Mouse (Mus musculus): Measurements from ENCODE around the gene Slc25a43.
A peak's percentile ranks its signal among the peaks of the same experiment; 100 is the strongest.

Slc25a43 gene

GRCm38 (mm10) chrX:36807360-36808317 is 64.2 kb downstream of the Slc25a43 start:
- H3K4me1 ChIP-seq (replicated peaks; ENCODE audit: low read depth, low read length), result peaks cover 72% of the 10 kb centered on the region
- peak overlapping the region; percentile 62 for H3K4me3 ChIP-seq (replicated peaks; ENCODE audit: low read length)
- TF ChIP-seq CTCF (conservative IDR thresholded peaks at IDR 0.05; ENCODE audit: low read length), result peak; percentile 50
- TF ChIP-seq NANOG (IDR thresholded peaks at IDR 0.05; ENCODE audit: borderline replicate concordance, low read length), result no peak
- no peaks in the 10 kb centered on the region for H3K27me3 ChIP-seq (ENCODE audit: insufficient read depth, low read length)
- no peaks in the 10 kb centered on the region for H3K9me3 ChIP-seq (ENCODE audit: low read length)
- no peaks in the 10 kb centered on the region for H3K36me3 ChIP-seq (ENCODE audit: insufficient read depth, low read length)

DNA sequence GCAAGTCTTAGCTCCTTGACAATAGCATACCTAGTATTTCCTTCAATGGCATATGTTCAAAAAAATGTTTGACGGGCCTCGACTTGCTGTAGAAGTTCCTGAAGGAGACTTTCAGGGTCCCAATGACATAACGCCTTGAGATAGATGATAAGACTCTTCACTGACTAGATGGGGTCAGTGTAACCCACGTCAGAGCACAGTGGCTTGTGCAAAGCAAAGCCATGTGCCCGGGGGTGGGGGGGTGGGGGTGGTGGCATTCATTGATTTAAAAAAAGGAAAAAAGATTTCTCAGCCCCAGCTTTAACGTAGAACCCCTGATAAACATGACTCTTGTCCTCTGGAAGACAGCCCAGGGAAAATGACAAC is 64.8 kb downstream of the Slc25a43 start:
- Histone ChIP-seq H3K4me1 (replicated peaks; ENCODE audit: low read depth, low read length) (peaks cover 71% of the 10 kb centered on the region), H3K4me3 (replicated peaks; ENCODE audit: low read length) (peak overlapping the region; percentile 39; the same call in 1 of the 2 replicates), H3K27me3 (ENCODE audit: insufficient read depth, low read length) (no peaks in the 10 kb centered on the region), H3K36me3 (ENCODE audit: insufficient read depth, low read length) (no peaks in the 10 kb centered on the region), H3K9me3 (ENCODE audit: low read length) (no peaks in the 10 kb centered on the region)
- TF ChIP-seq POU5F1 (IDR thresholded peaks at IDR 0.05; ENCODE audit: borderline replicate concordance, low read length) (no peak), NANOG (IDR thresholded peaks at IDR 0.05; ENCODE audit: borderline replicate concordance, low read length) (no peak), CTCF (conservative IDR thresholded peaks at IDR 0.05; ENCODE audit: low read length) (no peak)

GRCm38 (mm10) chrX:36811377-36811776 is 67.9 kb downstream of the Slc25a43 start:
- Histone ChIP-seq H3K4me3 (replicated peaks; ENCODE audit: low read length) (no peak overlapping the region), H3K9me3 (ENCODE audit: low read length) (no peaks in the 10 kb centered on the region)

DNA sequence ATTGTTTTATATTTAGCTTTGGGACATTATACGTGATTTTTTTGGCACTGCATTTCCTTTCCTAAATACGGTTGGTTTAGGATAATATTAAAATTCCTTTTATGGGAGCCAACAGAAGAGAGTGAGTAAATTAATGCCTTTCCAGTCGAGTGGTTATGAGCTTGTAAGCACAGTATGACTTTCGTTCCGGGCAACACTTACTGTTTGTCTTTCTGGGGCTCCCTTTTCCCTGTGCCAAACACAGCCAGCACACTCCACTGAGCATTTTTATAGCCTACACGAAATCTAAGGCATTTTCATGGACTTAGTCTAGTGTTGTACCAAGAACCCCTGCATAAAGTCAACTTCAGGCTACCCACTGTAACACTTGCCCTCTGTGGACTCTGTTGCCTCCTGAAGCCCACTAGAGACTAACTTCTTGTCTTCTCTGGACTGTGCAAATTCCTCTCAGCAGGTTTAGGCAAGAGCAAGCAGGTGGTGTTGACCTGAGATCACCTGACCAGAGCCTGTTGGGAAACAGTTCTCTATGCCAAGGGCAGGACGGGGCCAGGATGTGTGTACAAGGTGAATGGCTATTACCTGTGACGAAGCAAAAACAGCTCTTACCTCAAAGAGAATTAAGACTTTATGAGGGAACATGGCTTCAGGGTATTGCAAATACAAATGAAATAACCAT is 70.8 kb downstream of the Slc25a43 start:
- H3K36me3 ChIP-seq (ENCODE audit: insufficient read depth, low read length), result peaks cover 4% of the 10 kb centered on the region; the same call in 1 of the 2 replicates
- no peaks in the 10 kb centered on the region for H3K9me3 ChIP-seq (ENCODE audit: low read length)
- H3K27me3 ChIP-seq (ENCODE audit: insufficient read depth, low read length), result no peaks in the 10 kb centered on the region
- TF ChIP-seq POU5F1 (IDR thresholded peaks at IDR 0.05; ENCODE audit: borderline replicate concordance, low read length) (no peak), CTCF (conservative IDR thresholded peaks at IDR 0.05; ENCODE audit: low read length) (no peak), NANOG (IDR thresholded peaks at IDR 0.05; ENCODE audit: borderline replicate concordance, low read length) (no peak)
- H3K4me3 ChIP-seq (replicated peaks; ENCODE audit: low read length), result no peak overlapping the region; the same call in 1 of the 2 replicates
- H3K4me1 ChIP-seq (replicated peaks; ENCODE audit: low read depth, low read length), result peaks cover 69% of the 10 kb centered on the region

More at GRCm38 (mm10) chrX:36811377-36811776, 67.9 kb downstream of the Slc25a43 start:
- peak; percentile 26; the same call in 1 of the 2 replicates for TF ChIP-seq CTCF (conservative IDR thresholded peaks at IDR 0.05; ENCODE audit: low read length)
- no peak for TF ChIP-seq NANOG (IDR thresholded peaks at IDR 0.05; ENCODE audit: borderline replicate concordance, low read length)
- TF ChIP-seq POU5F1 (IDR thresholded peaks at IDR 0.05; ENCODE audit: borderline replicate concordance, low read length), result no peak
- peaks cover 4% of the 10 kb centered on the region; the same call in 1 of the 2 replicates for H3K36me3 ChIP-seq (ENCODE audit: insufficient read depth, low read length)
- peaks cover 68% of the 10 kb centered on the region for H3K4me1 ChIP-seq (replicated peaks; ENCODE audit: low read depth, low read length)
- H3K27me3 ChIP-seq (ENCODE audit: insufficient read depth, low read length), result no peaks in the 10 kb centered on the region

DNA sequence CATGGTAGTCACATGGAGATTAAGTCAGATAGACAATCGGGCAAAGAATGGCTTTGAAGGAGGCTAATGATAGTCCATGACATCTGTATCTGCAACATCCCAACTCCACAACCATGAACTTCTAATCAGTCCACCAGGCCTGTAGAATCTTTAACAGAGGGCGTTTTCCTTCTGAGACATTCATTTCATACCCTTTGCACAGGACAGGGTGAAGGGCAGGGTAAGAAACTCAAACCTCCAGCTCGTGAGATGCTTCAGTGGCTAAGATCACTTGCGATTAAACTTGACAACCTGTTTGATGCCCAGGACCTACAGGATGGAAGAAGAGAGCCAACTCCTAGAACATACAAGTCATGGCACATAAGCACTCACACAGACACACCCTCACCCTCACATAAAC is 71.6 kb downstream of the Slc25a43 start:
- Histone ChIP-seq H3K9me3 (ENCODE audit: low read length) (no peaks in the 10 kb centered on the region), H3K27me3 (ENCODE audit: insufficient read depth, low read length) (no peaks in the 10 kb centered on the region), H3K4me1 (replicated peaks; ENCODE audit: low read depth, low read length) (peaks cover 71% of the 10 kb centered on the region), H3K4me3 (replicated peaks; ENCODE audit: low read length) (peak overlapping the region; percentile 72), H3K36me3 (ENCODE audit: insufficient read depth, low read length) (peaks cover 4% of the 10 kb centered on the region; the same call in 1 of the 2 replicates)
- TF ChIP-seq CTCF (conservative IDR thresholded peaks at IDR 0.05; ENCODE audit: low read length) (no peak), NANOG (IDR thresholded peaks at IDR 0.05; ENCODE audit: borderline replicate concordance, low read length) (no peak), POU5F1 (IDR thresholded peaks at IDR 0.05; ENCODE audit: borderline replicate concordance, low read length) (no peak)

DNA sequence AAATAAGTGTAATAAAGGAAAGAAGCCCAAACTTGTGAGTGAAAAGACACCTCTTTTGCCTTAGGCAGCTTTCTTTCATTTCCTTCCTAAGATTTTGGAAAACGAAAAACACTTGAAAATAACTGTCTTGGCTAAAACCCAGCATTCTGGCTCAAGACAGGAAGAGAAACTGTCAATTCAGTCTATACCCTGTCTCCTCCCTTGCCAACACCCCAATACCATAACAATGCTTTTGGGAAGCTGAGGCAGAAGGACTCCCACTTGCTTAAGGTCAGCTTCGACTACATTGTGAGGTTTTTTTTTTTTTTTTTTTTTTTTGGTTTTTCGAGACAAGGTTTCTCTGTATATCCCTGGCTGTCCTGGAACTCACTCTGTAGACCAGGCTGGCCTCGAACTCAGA is 72.0 kb downstream of the Slc25a43 start:
- peaks cover 4% of the 10 kb centered on the region; the same call in 1 of the 2 replicates for H3K36me3 ChIP-seq (ENCODE audit: insufficient read depth, low read length)
- peaks cover 70% of the 10 kb centered on the region for H3K4me1 ChIP-seq (replicated peaks; ENCODE audit: low read depth, low read length)
- no peaks in the 10 kb centered on the region for H3K27me3 ChIP-seq (ENCODE audit: insufficient read depth, low read length)
- peak overlapping the region; percentile 72 for H3K4me3 ChIP-seq (replicated peaks; ENCODE audit: low read length)
- no peaks in the 10 kb centered on the region for H3K9me3 ChIP-seq (ENCODE audit: low read length)
- no peak for TF ChIP-seq CTCF (conservative IDR thresholded peaks at IDR 0.05; ENCODE audit: low read length)
- no peak for TF ChIP-seq NANOG (IDR thresholded peaks at IDR 0.05; ENCODE audit: borderline replicate concordance, low read length)
- no peak for TF ChIP-seq POU5F1 (IDR thresholded peaks at IDR 0.05; ENCODE audit: borderline replicate concordance, low read length)

DNA sequence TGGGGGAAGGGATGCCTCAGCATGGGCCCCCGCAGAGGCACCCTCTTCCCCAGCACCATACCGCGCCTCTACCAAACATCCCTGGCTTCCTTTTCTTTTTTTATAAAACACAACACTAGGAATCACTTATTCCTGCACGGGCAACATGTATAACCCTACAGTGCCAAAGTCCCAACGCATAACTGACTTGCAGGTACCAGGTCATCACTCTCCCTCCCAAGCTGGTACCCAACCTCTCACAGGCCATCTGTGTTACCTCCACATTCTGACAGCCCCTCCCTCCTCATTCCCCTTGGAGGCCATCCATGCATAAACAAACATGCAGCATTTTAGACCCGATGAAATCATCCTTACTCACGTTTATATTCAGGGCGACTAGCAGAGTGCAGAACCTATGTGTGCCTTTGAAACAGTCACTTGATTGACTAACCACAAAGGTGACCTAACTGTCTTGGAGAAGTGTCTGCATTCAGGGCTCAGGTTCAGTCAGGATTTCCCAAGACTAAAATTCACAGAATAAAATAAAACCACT is 73.0 kb downstream of the Slc25a43 start:
- Histone ChIP-seq H3K36me3 (ENCODE audit: insufficient read depth, low read length) (peaks cover 4% of the 10 kb centered on the region; the same call in 1 of the 2 replicates), H3K9me3 (ENCODE audit: low read length) (no peaks in the 10 kb centered on the region), H3K27me3 (ENCODE audit: insufficient read depth, low read length) (no peaks in the 10 kb centered on the region), H3K4me3 (replicated peaks; ENCODE audit: low read length) (peak overlapping the region; percentile 72), H3K4me1 (replicated peaks; ENCODE audit: low read depth, low read length) (peaks cover 61% of the 10 kb centered on the region)
- TF ChIP-seq NANOG (IDR thresholded peaks at IDR 0.05; ENCODE audit: borderline replicate concordance, low read length) (no peak), POU5F1 (IDR thresholded peaks at IDR 0.05; ENCODE audit: borderline replicate concordance, low read length) (no peak), CTCF (conservative IDR thresholded peaks at IDR 0.05; ENCODE audit: low read length) (no peak)

DNA sequence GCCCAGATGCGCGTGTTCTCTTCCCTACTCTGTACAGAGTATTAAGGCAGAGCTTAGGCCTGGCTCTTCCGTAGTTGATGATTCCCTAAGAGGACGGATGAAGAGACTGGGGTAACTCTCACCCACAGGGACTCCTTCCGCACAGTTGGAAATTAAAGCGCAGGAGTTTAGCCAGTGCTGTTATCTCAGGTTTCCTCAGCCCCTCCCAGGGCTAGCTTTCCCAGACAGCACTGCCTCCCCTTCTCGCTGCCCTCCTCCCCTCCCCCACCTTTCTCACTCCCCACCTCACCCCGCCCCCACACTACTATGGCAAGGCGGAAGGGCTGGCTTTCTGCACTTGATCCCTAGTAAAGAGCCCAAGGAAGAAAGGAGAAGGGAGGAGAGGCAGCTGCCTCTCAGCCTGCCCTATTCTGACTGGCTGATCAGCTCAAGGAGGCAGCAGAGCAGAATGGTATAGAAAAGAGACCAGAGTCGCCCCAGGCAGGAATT is 73.5 kb downstream of the Slc25a43 start:
- H3K36me3 ChIP-seq (ENCODE audit: insufficient read depth, low read length), result peaks cover 4% of the 10 kb centered on the region; the same call in 1 of the 2 replicates
- peak overlapping the region; percentile 72 for H3K4me3 ChIP-seq (replicated peaks; ENCODE audit: low read length)
- peaks cover 56% of the 10 kb centered on the region for H3K4me1 ChIP-seq (replicated peaks; ENCODE audit: low read depth, low read length)
- no peaks in the 10 kb centered on the region for H3K9me3 ChIP-seq (ENCODE audit: low read length)
- no peak for TF ChIP-seq POU5F1 (IDR thresholded peaks at IDR 0.05; ENCODE audit: borderline replicate concordance, low read length)
- TF ChIP-seq CTCF (conservative IDR thresholded peaks at IDR 0.05; ENCODE audit: low read length), result no peak
- no peak for TF ChIP-seq NANOG (IDR thresholded peaks at IDR 0.05; ENCODE audit: borderline replicate concordance, low read length)
- no peaks in the 10 kb centered on the region for H3K27me3 ChIP-seq (ENCODE audit: insufficient read depth, low read length)
